Comparison of ENCODE assay signal across 9 mouse cellular contexts in the genomic region with DNA sequence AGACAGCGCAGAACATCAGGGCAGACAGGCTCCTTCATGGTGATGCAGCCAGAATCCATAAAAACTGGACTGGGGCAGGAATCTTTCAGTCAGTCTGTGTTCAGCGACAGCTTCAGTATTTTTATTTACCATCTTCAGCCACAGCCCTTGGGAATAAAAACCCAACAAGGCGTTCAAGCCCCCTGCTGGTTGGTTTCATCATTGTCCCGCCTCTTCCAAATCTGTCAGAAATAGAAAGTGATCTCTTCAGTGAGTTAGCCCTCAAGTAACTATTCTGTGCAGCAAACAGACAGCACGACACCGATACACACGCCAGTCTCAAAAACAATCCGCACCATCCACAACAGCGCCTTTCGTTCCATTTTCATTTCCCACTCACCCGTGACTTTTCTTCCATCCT. TPM values are rescaled to one million over a fixed set of nuclear protein-coding genes. Genes with fewer than 3 reads are reported as not detected.
DNase-seq lines count a peak whose midpoint lies in the region; ATAC-seq lines count a peak whose summit lies in the region.
"Had no signal": no experiment of that assay in that cellular context is flagged by ENCODE, and none has a peak within 500 bp of the region (broad histone marks: within the 10 kb centered on the region; RNA-seq: fewer than 3 reads in every experiment).

No protein-coding gene starts in this region.

- no peaks in the 10 kb centered on the region for H3K27me3 ChIP-seq in heart, embryonic 10.5 days (ENCODE audit: insufficient read depth, poor library complexity, severe bottlenecking)
- no peaks in the 10 kb centered on the region for H3K27me3 ChIP-seq in hindbrain, embryonic 12.5 days

- H3K4me3 ChIP-seq in heart, embryonic 10.5 days = no peak overlapping the region
- H3K4me3 ChIP-seq in hindbrain, embryonic 12.5 days = no peak overlapping the region

- no peak for ATAC-seq in hindbrain, embryonic 12.5 days (ENCODE audit: low FRiP score)

- H3K27ac ChIP-seq in heart, embryonic 10.5 days = no peak overlapping the region
- no peak overlapping the region for H3K27ac ChIP-seq in hindbrain, embryonic 12.5 days

- peaks cover 74% of the 10 kb centered on the region for H3K36me3 ChIP-seq in heart, embryonic 10.5 days
- peaks cover 85% of the 10 kb centered on the region for H3K36me3 ChIP-seq in hindbrain, embryonic 12.5 days

- intact Hi-C loops in left cerebral cortex, postnatal 10 days (cut with DNase I) = no loop called here

- H3K4me2 ChIP-seq in hindbrain, embryonic 12.5 days (replicated peaks) = no peak overlapping the region

- H3K9me3 ChIP-seq in heart, embryonic 10.5 days = no peaks in the 10 kb centered on the region
- H3K9me3 ChIP-seq in hindbrain, embryonic 12.5 days (replicated peaks) = no peaks in the 10 kb centered on the region

- WGBS in heart, embryonic 10.5 days = 80% methylated on average over 11 of the region's 11 CpGs
- WGBS in hindbrain, embryonic 12.5 days = 84% methylated on average over 11 of the region's 11 CpGs

- peaks cover 8% of the 10 kb centered on the region for H3K4me1 ChIP-seq in heart, embryonic 10.5 days
- H3K4me1 ChIP-seq in hindbrain, embryonic 12.5 days = no peaks in the 10 kb centered on the region

- H3K9ac ChIP-seq in hindbrain, embryonic 12.5 days = no peak overlapping the region

- DNase-seq in heart, adult 8-10 months (ENCODE audit: low spot score) = peak; percentile 56
- DNase-seq in heart, embryonic 10.5 days (ENCODE audit: low spot score) = no peak
- DNase-seq in urinary bladder, postnatal 25 days (ENCODE audit: low spot score) = peak; percentile 52
- DNase-seq in urinary bladder, postnatal 10 days (ENCODE audit: low spot score) = no peak
- DNase-seq in gastrocnemius, postnatal 10 days = peak; percentile 29
- DNase-seq in left cerebral cortex, postnatal 10 days (ENCODE audit: extremely low spot score in 1 of 2, low spot score in 2 of 2) = peak; percentile 27 to 47
- peak; percentile 29 for DNase-seq in right cerebral cortex, postnatal 25 days

RNA-seq across cellular contexts. Expression of a gene that starts 14.6 kb away (rescaled TPM):
- under 1 TPM in 1 of 4 experiments, not detected in 3; 0.23 TPM for total RNA-seq in heart, adult 8-10 months (2022)
- polyA plus RNA-seq in heart, embryonic 10.5 days (2016; fragmentation: Nextera tagmentation; extraction: Ambion mirVana) = 0.12 and 0.30 TPM in 2 replicates
- not detected for total RNA-seq in gastrocnemius, postnatal 10 days (2021)
- total RNA-seq in left cerebral cortex, postnatal 10 days (2021) = not detected
- not detected in 2 replicates for polyA plus RNA-seq in hindbrain, embryonic 12.5 days (2016; fragmentation: Nextera tagmentation; extraction: Ambion mirVana)
- total RNA-seq: left cerebral cortex, postnatal 36 days had no signal

RNA-seq across cellular contexts. Expression of a gene that starts 26.0 kb away (rescaled TPM):
- 10 to 100 TPM; 14.4 to 20.0 (median 15.2) TPM for total RNA-seq in heart, adult 8-10 months (2022)
- polyA plus RNA-seq in heart, embryonic 10.5 days (2016; fragmentation: Nextera tagmentation; extraction: Ambion mirVana) = 43.5 and 53.9 TPM in 2 replicates
- 10 to 100 TPM; 17.2 to 18.4 TPM for total RNA-seq in gastrocnemius, postnatal 10 days (2021)
- 10 to 100 TPM; 31.8 to 33.6 TPM for total RNA-seq in left cerebral cortex, postnatal 10 days (2021)
- polyA plus RNA-seq in hindbrain, embryonic 12.5 days (2016; fragmentation: Nextera tagmentation; extraction: Ambion mirVana) = 56.4 and 57.9 TPM in 2 replicates

RNA-seq across cellular contexts. Expression of a gene that starts 28.1 kb away (rescaled TPM):
- total RNA-seq in heart, adult 8-10 months (2022) = 10 to 100 TPM in 1 of 4 experiments, 1 to 10 TPM in 3; 7.6 to 10.4 (median 8.0) TPM
- polyA plus RNA-seq in heart, embryonic 10.5 days (2016; fragmentation: Nextera tagmentation; extraction: Ambion mirVana) = 17.3 and 24.9 TPM in 2 replicates
- total RNA-seq in gastrocnemius, postnatal 10 days (2021) = 10 to 100 TPM; 12.5 to 15.6 TPM
- total RNA-seq in left cerebral cortex, postnatal 10 days (2021) = 10 to 100 TPM; 12.3 to 13.1 TPM
- 26.1 and 28.2 TPM in 2 replicates for polyA plus RNA-seq in hindbrain, embryonic 12.5 days (2016; fragmentation: Nextera tagmentation; extraction: Ambion mirVana)

RNA-seq across cellular contexts. Expression of a gene that starts 36.2 kb away (rescaled TPM):
- total RNA-seq in heart, adult 8-10 months (2022) = 10 to 100 TPM; 20.4 to 24.3 (median 22.2) TPM
- 15.7 and 24.9 TPM in 2 replicates for polyA plus RNA-seq in heart, embryonic 10.5 days (2016; fragmentation: Nextera tagmentation; extraction: Ambion mirVana)
- total RNA-seq in gastrocnemius, postnatal 10 days (2021) = 10 to 100 TPM in 1 of 2 experiments, 1 to 10 TPM in 1; 8.0 to 14.0 TPM
- 10 to 100 TPM; 16.6 to 19.0 TPM for total RNA-seq in left cerebral cortex, postnatal 10 days (2021)
- 8.5 and 10.0 TPM in 2 replicates for polyA plus RNA-seq in hindbrain, embryonic 12.5 days (2016; fragmentation: Nextera tagmentation; extraction: Ambion mirVana)

RNA-seq across cellular contexts. Expression of a gene that starts 47.7 kb away (rescaled TPM):
- total RNA-seq in heart, adult 8-10 months (2022) = 10 to 100 TPM; 39.5 to 49.6 (median 41.5) TPM
- 119 and 127 TPM in 2 replicates for polyA plus RNA-seq in heart, embryonic 10.5 days (2016; fragmentation: Nextera tagmentation; extraction: Ambion mirVana)
- total RNA-seq in gastrocnemius, postnatal 10 days (2021) = 10 to 100 TPM; 35.9 to 36.6 TPM
- total RNA-seq in left cerebral cortex, postnatal 10 days (2021) = 10 to 100 TPM; 66.0 to 68.3 TPM
- 95.0 and 98.3 TPM in 2 replicates for polyA plus RNA-seq in hindbrain, embryonic 12.5 days (2016; fragmentation: Nextera tagmentation; extraction: Ambion mirVana)

Comparison
In these comparisons a context has a peak if more than half of its experiments do, and no peak if none do; other contexts are left out.
1. DNase-seq: peak in heart, adult 8-10 months (single experiment), urinary bladder, postnatal 25 days (single experiment), gastrocnemius, postnatal 10 days (single experiment), left cerebral cortex, postnatal 10 days (2 of 2) and right cerebral cortex, postnatal 25 days (single experiment); none in heart, embryonic 10.5 days (single experiment) and urinary bladder, postnatal 10 days (single experiment).